ENCODE assay signal across 8 mouse cellular contexts in the genomic region with DNA sequence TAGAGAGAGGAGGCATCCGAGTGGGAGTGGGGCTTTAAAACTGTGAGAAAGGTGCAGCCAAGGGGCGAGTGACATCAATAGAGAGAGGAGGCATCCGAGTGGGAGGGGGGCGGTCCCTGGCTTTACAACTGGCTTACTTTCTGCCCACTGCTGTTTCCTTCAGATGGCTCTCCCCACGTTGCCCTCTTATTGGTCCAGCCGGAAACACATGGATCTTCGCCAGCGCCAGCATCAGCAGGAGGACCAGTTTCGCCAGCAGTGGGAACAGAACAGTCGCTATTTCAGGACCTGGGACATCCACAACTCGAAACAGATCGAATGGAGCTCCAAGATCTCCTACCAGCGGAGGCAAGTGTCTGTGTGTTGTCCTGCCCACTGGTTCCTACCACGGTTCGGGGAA. TPM values are rescaled to one million over a fixed set of nuclear protein-coding genes. Genes with fewer than 3 reads are reported as not detected.
DNase-seq lines count a peak whose midpoint lies in the region; ATAC-seq and TF ChIP-seq lines count a peak whose summit lies in the region.

No protein-coding gene starts in this region.

- no peaks in the 10 kb centered on the region for H3K9me3 ChIP-seq in forebrain, embryonic 11.5 days (ENCODE audit: control insufficient read depth, low read length)
- H3K9me3 ChIP-seq in liver, embryonic 14.5 days (ENCODE audit: control insufficient read depth, low read length) = no peaks in the 10 kb centered on the region

- H3K4me2 ChIP-seq in forebrain, embryonic 11.5 days (ENCODE audit: low read depth, low read length, severe bottlenecking) = peak overlapping the region; percentile 83
- peak overlapping the region; percentile 93 for H3K4me2 ChIP-seq in liver, embryonic 14.5 days (ENCODE audit: low read depth)

- no peaks in the 10 kb centered on the region for H3K27me3 ChIP-seq in cerebellum, adult 2 months (ENCODE audit: control insufficient read depth, insufficient read depth, low read length)
- peaks cover 6% of the 10 kb centered on the region for H3K27me3 ChIP-seq in C2C12 (ENCODE audit: control insufficient read depth, insufficient read depth, insufficient read length)
- no peaks in the 10 kb centered on the region for H3K27me3 ChIP-seq in forebrain, embryonic 11.5 days (ENCODE audit: control insufficient read depth, insufficient read depth, low read length)
- no peaks in the 10 kb centered on the region for H3K27me3 ChIP-seq in liver, embryonic 14.5 days (ENCODE audit: control insufficient read depth, insufficient read depth, low read length)

- no peak for TF ChIP-seq POLR2A in cerebellum, adult 2 months (IDR thresholded peaks at IDR 0.05; ENCODE audit: borderline replicate concordance, insufficient read depth, low read length)

- no peak for TF ChIP-seq EP300 in liver, embryonic 14.5 days (IDR thresholded peaks at IDR 0.05; ENCODE audit: low read depth)

- H3K4me3 ChIP-seq in cerebellum, adult 2 months (replicated peaks; ENCODE audit: insufficient read depth, low read depth, low read length) = peak overlapping the region; percentile 95
- peak overlapping the region; percentile 64 for H3K4me3 ChIP-seq in C2C12 (ENCODE audit: insufficient read depth, poor library complexity, severe bottlenecking)
- H3K4me3 ChIP-seq in forebrain, embryonic 11.5 days (ENCODE audit: low read depth, low read length) = peak overlapping the region; percentile 81
- H3K4me3 ChIP-seq in liver, embryonic 14.5 days (ENCODE audit: insufficient read depth in 1 of 2, low read depth in 2 of 2, low read length in 2 of 2) = peak overlapping the region; percentile 70 to 83

- peaks cover 18% of the 10 kb centered on the region for H3K36me3 ChIP-seq in C2C12 (ENCODE audit: control insufficient read depth, insufficient read depth)
- H3K36me3 ChIP-seq in forebrain, embryonic 11.5 days (ENCODE audit: control insufficient read depth, insufficient read depth, low read length) = peaks cover 6% of the 10 kb centered on the region; the same call in 1 of the 2 replicates
- peaks cover 4% of the 10 kb centered on the region for H3K36me3 ChIP-seq in liver, embryonic 14.5 days (replicated peaks; ENCODE audit: control insufficient read depth, insufficient read depth, low read depth)

- no peak overlapping the region for H3K27ac ChIP-seq in cerebellum, adult 2 months (ENCODE audit: insufficient read depth, low read length)
- H3K27ac ChIP-seq in forebrain, embryonic 11.5 days (ENCODE audit: low read depth, low read length) = no peak overlapping the region
- no peak overlapping the region for H3K27ac ChIP-seq in liver, embryonic 14.5 days

- peak overlapping the region; percentile 93 for H3ac ChIP-seq in C2C12 (ENCODE audit: control insufficient read depth, insufficient read length, low read depth)

- WGBS in cerebellum, adult 2 months = 3% methylated on average over 15 of the region's 15 CpGs
- WGBS in forebrain, embryonic 11.5 days = 54% methylated on average over 15 of the region's 15 CpGs
- WGBS in liver, embryonic 14.5 days (ENCODE audit: insufficient replicate concordance) = 47% methylated on average over 15 of the region's 15 CpGs

- DNase-seq in cerebellum, adult 2 months = peak; percentile 59 to 67
- DNase-seq in forebrain, embryonic 11.5 days (ENCODE audit: low spot score) = no peak
- DNase-seq in liver, embryonic 14.5 days (ENCODE audit: low read depth in 3 of 3, low spot score in 3 of 3) = no peak
- no peak for DNase-seq in adrenal gland, adult 8-10 months
- no peak for DNase-seq in right cerebral cortex, adult 18-20 months
- no peak for DNase-seq in kidney, adult 8-10 months

- H3K79me3 ChIP-seq in C2C12 (ENCODE audit: low read depth) = no peaks in the 10 kb centered on the region

- H3K9ac ChIP-seq in forebrain, embryonic 11.5 days (ENCODE audit: low read length) = peak overlapping the region; percentile 78
- H3K9ac ChIP-seq in liver, embryonic 14.5 days (replicated peaks) = peak overlapping the region; percentile 75

- no peak for ATAC-seq in cerebellum, adult (ENCODE audit: insufficient number of reproducible peaks, low FRiP score, low TSS enrichment)
- no peak for ATAC-seq in forebrain, embryonic 11.5 days (replicated peaks; ENCODE audit: low FRiP score)
- ATAC-seq in liver, embryonic 14.5 days (ENCODE audit: insufficient read depth) = no peak

- peaks cover 10% of the 10 kb centered on the region for H3K79me2 ChIP-seq in C2C12 (ENCODE audit: control insufficient read depth, insufficient read depth)

- no peak for TF ChIP-seq CTCF in cerebellum, adult 2 months (IDR thresholded peaks at IDR 0.05; ENCODE audit: borderline replicate concordance, insufficient read depth, low read depth, low read length)
- TF ChIP-seq CTCF in C2C12 (IDR thresholded peaks at IDR 0.05; ENCODE audit: control insufficient read depth, insufficient read depth, insufficient read length) = no peak
- TF ChIP-seq CTCF in liver, embryonic 14.5 days (IDR thresholded peaks at IDR 0.05; ENCODE audit: low read depth) = no peak

- peaks cover 8% of the 10 kb centered on the region; the same call in 1 of the 2 replicates for H3K4me1 ChIP-seq in cerebellum, adult 2 months (ENCODE audit: control insufficient read depth, insufficient read depth, low read length)
- peaks cover 7% of the 10 kb centered on the region for H3K4me1 ChIP-seq in forebrain, embryonic 11.5 days (replicated peaks; ENCODE audit: control insufficient read depth, insufficient read depth, low read length)
- H3K4me1 ChIP-seq in liver, embryonic 14.5 days (replicated peaks; ENCODE audit: control insufficient read depth in 2 of 2, insufficient read depth in 2 of 2, low read length in 1 of 2) = peaks cover 3 to 6% of the 10 kb centered on the region in 2 experiments; a peak in 3 of 4 replicates

TF ChIP-seq in C2C12, 6 proteins besides CTCF, POLR2A, EP300 and RAD21:
- TF ChIP-seq CEBPB (IDR thresholded peaks at IDR 0.05; ENCODE audit: low read depth) (no peak), MYOG (IDR thresholded peaks at IDR 0.05; ENCODE audit: control insufficient read depth, extremely low read depth, insufficient read length) (no peak), MAX (IDR thresholded peaks at IDR 0.05) (no peak), MYOD1 (IDR thresholded peaks at IDR 0.05; ENCODE audit: control insufficient read depth, insufficient read length, low read depth) (no peak), FOSL1 (IDR thresholded peaks at IDR 0.05; ENCODE audit: insufficient read depth, low read length, poor library complexity, severe bottlenecking) (no peak), USF1 (IDR thresholded peaks at IDR 0.05; ENCODE audit: low read depth) (no peak)

RNA-seq across cellular contexts. Expression of gene Tchp, which starts 0.9 kb away (rescaled TPM):
- 33.9 and 35.5 TPM in 2 replicates for polyA plus RNA-seq in cerebellum, adult 2 months (2012; rRNA removed)
- 5.8 TPM for polyA plus RNA-seq in C2C12 (2012; fragmentation: generic; extraction: Trizol)
- polyA plus RNA-seq in forebrain, embryonic 11.5 days (2014; fragmentation: Nextera tagmentation; extraction: Ambion mirVana) = 19.7 and 22.2 TPM in 2 replicates
- polyA plus RNA-seq in liver, embryonic 14.5 days (2012; rRNA removed) = 5.6 and 7.8 TPM in 2 replicates
- 1.9 and 2.2 TPM in 2 replicates for polyA plus RNA-seq in liver, embryonic 14.5 days (2014; fragmentation: Nextera tagmentation; extraction: Ambion mirVana)
- total RNA-seq in adrenal gland, adult 8-10 months (2022) = 10 to 100 TPM in 2 of 4 experiments, 1 to 10 TPM in 2; 7.4 to 27.5 (median 12.3) TPM

RNA-seq across cellular contexts. Expression of gene Gltp, which starts 17.7 kb away (rescaled TPM):
- polyA plus RNA-seq in cerebellum, adult 2 months (2012; rRNA removed) = 79.3 and 87.5 TPM in 2 replicates
- 53.8 TPM for polyA plus RNA-seq in C2C12 (2012; fragmentation: generic; extraction: Trizol)
- 78.3 and 81.9 TPM in 2 replicates for polyA plus RNA-seq in forebrain, embryonic 11.5 days (2014; fragmentation: Nextera tagmentation; extraction: Ambion mirVana)
- polyA plus RNA-seq in liver, embryonic 14.5 days (2012; rRNA removed) = 18.4 and 18.5 TPM in 2 replicates
- polyA plus RNA-seq in liver, embryonic 14.5 days (2014; fragmentation: Nextera tagmentation; extraction: Ambion mirVana) = 25.4 and 33.0 TPM in 2 replicates
- total RNA-seq in adrenal gland, adult 8-10 months (2022) = 10 to 100 TPM; 49.4 to 67.4 (median 55.3) TPM

RNA-seq across cellular contexts. Expression of gene Trpv4, which starts 50.3 kb away (rescaled TPM):
- 3.0 and 5.5 TPM in 2 replicates for polyA plus RNA-seq in cerebellum, adult 2 months (2012; rRNA removed)
- 0.55 TPM for polyA plus RNA-seq in C2C12 (2012; fragmentation: generic; extraction: Trizol)
- 0.17 and 0.53 TPM in 2 replicates for polyA plus RNA-seq in forebrain, embryonic 11.5 days (2014; fragmentation: Nextera tagmentation; extraction: Ambion mirVana)
- 0.16 and 0.22 TPM in 2 replicates for polyA plus RNA-seq in liver, embryonic 14.5 days (2012; rRNA removed)
- 0.14 and 0.15 TPM in 2 replicates for polyA plus RNA-seq in liver, embryonic 14.5 days (2014; fragmentation: Nextera tagmentation; extraction: Ambion mirVana)
- 1 to 10 TPM; 1.3 to 3.4 (median 2.4) TPM for total RNA-seq in adrenal gland, adult 8-10 months (2022)

Comparison
In these comparisons a context has a peak if more than half of its experiments do, and no peak if none do; other contexts are left out.
1. DNase-seq: peak in cerebellum, adult 2 months (2 of 2); none in forebrain, embryonic 11.5 days (single experiment), liver, embryonic 14.5 days (0 of 3), adrenal gland, adult 8-10 months (single experiment), right cerebral cortex, adult 18-20 months (single experiment) and kidney, adult 8-10 months (0 of 2).
2. Peak in every context shown above with its lines, with median percentiles within 50 percentile points of each other: H3K4me3 ChIP-seq.